In the genomic region with DNA sequence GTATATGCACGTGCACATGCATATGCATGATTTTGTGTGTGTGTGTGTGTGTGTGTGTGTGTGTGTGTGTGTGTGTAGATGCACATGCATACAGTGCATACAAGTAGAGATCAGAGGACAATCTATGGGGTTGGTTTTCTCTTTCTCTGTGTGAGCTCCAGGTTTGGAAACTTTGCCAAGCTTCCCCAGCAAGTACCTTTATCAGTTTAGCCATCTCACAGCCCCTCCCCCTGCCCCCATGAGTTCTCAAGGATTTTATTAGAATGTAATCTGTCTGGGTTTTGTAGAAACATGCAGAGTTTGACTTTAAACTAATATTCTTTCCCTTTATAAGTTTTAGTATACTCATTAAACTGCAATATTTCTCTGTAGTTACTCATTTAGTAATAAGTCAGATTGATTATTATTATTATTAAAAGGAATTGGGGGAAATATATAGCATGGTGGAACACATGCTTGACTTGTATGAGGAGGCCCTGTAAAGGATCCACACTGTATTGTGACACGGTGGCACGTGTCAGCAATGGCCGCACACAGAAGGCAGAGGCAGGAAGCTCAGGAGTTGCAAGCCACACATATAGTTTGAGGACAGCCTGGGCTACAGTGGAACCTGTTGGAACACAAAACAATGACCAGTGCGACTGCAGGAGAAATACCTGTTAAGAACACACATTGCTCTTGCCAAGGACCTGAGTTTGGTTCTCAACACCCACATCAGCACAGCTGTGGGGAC, we compare ENCODE assay signal across 14 mouse cellular contexts. TPM values are rescaled to one million over a fixed set of nuclear protein-coding genes. Genes with fewer than 3 reads are reported as not detected.
DNase-seq lines count a peak whose midpoint lies in the region; ATAC-seq and TF ChIP-seq lines count a peak whose summit lies in the region.
"Had no signal": no experiment of that assay in that cellular context is flagged by ENCODE, and none has a peak within 500 bp of the region (broad histone marks: within the 10 kb centered on the region; RNA-seq: fewer than 3 reads in every experiment).

No protein-coding gene starts in this region.

- H3K9me3 ChIP-seq in heart, embryonic 16.5 days (replicated peaks; ENCODE audit: control insufficient read depth, low read length) = peaks cover 6% of the 10 kb centered on the region
- no peaks in the 10 kb centered on the region; the same call in 1 of the 2 replicates for H3K9me3 ChIP-seq in lung, embryonic 16.5 days (ENCODE audit: control insufficient read depth, low read length)
- H3K9me3 ChIP-seq: heart, embryonic 10.5 days; hindbrain, embryonic 15.5 days had no signal

- no peak overlapping the region for H3ac ChIP-seq in myocyte (ENCODE audit: control insufficient read depth, insufficient read length)

- intact Hi-C loops in heart, postnatal 36 days (cut with DNase I) = no loop called here

- DNase-seq in heart, postnatal 36 days = no peak
- no peak for DNase-seq in lung, adult 18-20 months
- no peak for DNase-seq in cerebellum, adult 8-10 months
- DNase-seq in cerebellum, adult 11-12 months = no peak
- DNase-seq: cerebellum, postnatal 36 days; thymus, adult 18-20 months had no signal

- H3K4me2 ChIP-seq in heart, embryonic 16.5 days (ENCODE audit: low read depth, low read length) = no peak overlapping the region
- no peak overlapping the region; the same call in 1 of the 2 replicates for H3K4me2 ChIP-seq in lung, embryonic 16.5 days (ENCODE audit: low read depth, low read length)
- peak overlapping the region; percentile 46 for H3K4me2 ChIP-seq in myocyte (ENCODE audit: low read depth)
- H3K4me2 ChIP-seq: hindbrain, embryonic 15.5 days had no signal

- H3K27ac ChIP-seq in heart, embryonic 16.5 days (ENCODE audit: low read length) = peak overlapping the region; percentile 45; the same call in 1 of the 2 replicates
- H3K27ac ChIP-seq in lung, embryonic 16.5 days (ENCODE audit: low read length) = peak overlapping the region; percentile 73
- H3K27ac ChIP-seq: heart, embryonic 10.5 days had no signal

- H3K4me1 ChIP-seq in heart, embryonic 16.5 days (ENCODE audit: control insufficient read depth, insufficient read depth, low read length) = peaks cover 21% of the 10 kb centered on the region
- peaks cover 34% of the 10 kb centered on the region for H3K4me1 ChIP-seq in lung, embryonic 16.5 days (replicated peaks; ENCODE audit: control insufficient read depth, insufficient read depth, low read length)

- no peaks in the 10 kb centered on the region for H3K79me2 ChIP-seq in myocyte (ENCODE audit: control insufficient read depth, insufficient read depth)

- WGBS in heart, embryonic 16.5 days = 77% methylated on average over 5 of the region's 5 CpGs
- 63% methylated on average over 5 of the region's 5 CpGs for WGBS in lung, embryonic 16.5 days

- peaks cover 15% of the 10 kb centered on the region for H3K36me3 ChIP-seq in heart, embryonic 16.5 days (ENCODE audit: control insufficient read depth, insufficient read depth)
- peaks cover 26% of the 10 kb centered on the region for H3K36me3 ChIP-seq in lung, embryonic 16.5 days (ENCODE audit: control insufficient read depth, insufficient read depth, low read length)
- H3K36me3 ChIP-seq in myocyte (ENCODE audit: control insufficient read depth, insufficient read depth) = peaks cover 27% of the 10 kb centered on the region

- TF ChIP-seq POLR2A in myocyte (IDR thresholded peaks at IDR 0.05; ENCODE audit: insufficient read length, low read depth) = no peak

- no peaks in the 10 kb centered on the region for H3K27me3 ChIP-seq in heart, embryonic 16.5 days (ENCODE audit: control insufficient read depth, insufficient read depth, low read length)
- H3K27me3 ChIP-seq in lung, embryonic 16.5 days (ENCODE audit: control insufficient read depth, insufficient read depth, low read depth, low read length) = no peaks in the 10 kb centered on the region
- no peaks in the 10 kb centered on the region for H3K27me3 ChIP-seq in myocyte (ENCODE audit: control insufficient read depth, insufficient read depth, insufficient read length)
- H3K27me3 ChIP-seq: hindbrain, embryonic 15.5 days; Patski had no signal

- H3K4me3 ChIP-seq in heart, embryonic 16.5 days (ENCODE audit: low read length) = no peak overlapping the region
- no peak overlapping the region for H3K4me3 ChIP-seq in lung, embryonic 16.5 days (ENCODE audit: low read length)
- H3K4me3 ChIP-seq in myocyte = no peak overlapping the region
- H3K4me3 ChIP-seq: gastrocnemius, adult 2 months; heart, embryonic 10.5 days; hindbrain, embryonic 15.5 days had no signal

- ATAC-seq in heart, embryonic 16.5 days (replicated peaks; ENCODE audit: extremely low read depth, insufficient read depth, low FRiP score) = no peak
- ATAC-seq in lung, embryonic 16.5 days (ENCODE audit: low read depth) = no peak
- 0 out of 2 replicates have a peak, but pooled peaks have one; percentile 13 for ATAC-seq in common myeloid progenitor, adult 5-6 weeks (replicated peaks; ENCODE audit: low read depth, poor library complexity, severe bottlenecking)

- no peak overlapping the region; the same call in 1 of the 2 replicates for H3K9ac ChIP-seq in heart, embryonic 16.5 days (ENCODE audit: low read length)
- H3K9ac ChIP-seq in lung, embryonic 16.5 days (ENCODE audit: low read length) = no peak overlapping the region
- H3K9ac ChIP-seq: hindbrain, embryonic 15.5 days had no signal

TF ChIP-seq in myocyte, 11 proteins besides CTCF, POLR2A, EP300 and RAD21:
- TF ChIP-seq TCF12 (IDR thresholded peaks at IDR 0.05; ENCODE audit: insufficient read depth, poor library complexity, severe bottlenecking) (no peak), MAX (IDR thresholded peaks at IDR 0.05; ENCODE audit: low read depth) (no peak), REST (IDR thresholded peaks at IDR 0.05; ENCODE audit: insufficient read depth, insufficient read length) (no peak), CEBPB (IDR thresholded peaks at IDR 0.05; ENCODE audit: insufficient read depth, poor library complexity, severe bottlenecking) (no peak), USF1 (IDR thresholded peaks at IDR 0.05; ENCODE audit: low read depth) (no peak), SRF (IDR thresholded peaks at IDR 0.05; ENCODE audit: control insufficient read depth, insufficient read length, low read depth) (no peak), E2F4 (IDR thresholded peaks at IDR 0.05; ENCODE audit: insufficient read depth) (no peak), TCF3 (IDR thresholded peaks at IDR 0.05; ENCODE audit: insufficient read length, low read depth) (no peak), POLR2AphosphoS2 (IDR thresholded peaks at IDR 0.05; ENCODE audit: insufficient read length, low read depth) (peak; percentile 55)
TF ChIP-seq in myocyte: peak in this region for 1.

RNA-seq across cellular contexts. Expression of a gene that starts 12.4 kb away (rescaled TPM):
- polyA plus RNA-seq in heart, embryonic 16.5 days (2015; fragmentation: Nextera tagmentation; extraction: Ambion mirVana) = 756 and 762 TPM in 2 replicates
- 100 to 1,000 TPM; 223 to 265 TPM for total RNA-seq in heart, postnatal 36 days (2021)
- 1,745 and 1,859 TPM in 2 replicates for polyA plus RNA-seq in lung, embryonic 16.5 days (2015; fragmentation: Nextera tagmentation; extraction: Ambion mirVana)
- 609 and 643 TPM in 2 replicates for total RNA-seq in common myeloid progenitor, adult 5-6 weeks (2017)
- 385 TPM for polyA plus RNA-seq in myocyte (2012; fragmentation: generic; extraction: Trizol)

RNA-seq across cellular contexts. Expression of a gene that starts 52.2 kb away (rescaled TPM):
- polyA plus RNA-seq in heart, embryonic 16.5 days (2015; fragmentation: Nextera tagmentation; extraction: Ambion mirVana) = 8.6 and 9.8 TPM in 2 replicates
- total RNA-seq in heart, postnatal 36 days (2021) = 10 to 100 TPM; 10.4 to 11.5 TPM
- polyA plus RNA-seq in lung, embryonic 16.5 days (2015; fragmentation: Nextera tagmentation; extraction: Ambion mirVana) = 13.2 and 14.7 TPM in 2 replicates
- 35.2 and 39.8 TPM in 2 replicates for total RNA-seq in common myeloid progenitor, adult 5-6 weeks (2017)
- 9.3 TPM for polyA plus RNA-seq in myocyte (2012; fragmentation: generic; extraction: Trizol)
